9 mouse cellular contexts compared by ENCODE assay signal in the genomic region with DNA sequence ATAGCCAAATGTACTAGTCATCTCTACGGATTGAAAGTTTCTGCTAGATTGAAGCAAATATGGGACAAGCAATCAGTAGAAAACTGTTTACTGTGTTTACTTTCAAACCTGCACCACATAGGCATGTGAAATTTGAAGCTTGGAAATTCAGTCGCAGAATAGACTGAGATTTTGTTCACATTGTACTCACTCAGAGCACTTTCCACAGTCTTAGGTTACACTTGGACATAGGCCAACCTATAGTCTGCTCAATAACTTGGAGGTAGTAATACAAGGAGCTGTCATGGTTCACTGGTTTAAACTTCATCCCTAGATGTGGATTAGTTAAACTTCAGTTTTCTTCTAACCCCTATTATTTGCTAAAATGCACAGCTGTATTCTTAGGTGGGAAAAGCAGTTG. TPM values are rescaled to one million over a fixed set of nuclear protein-coding genes. Genes with fewer than 3 reads are reported as not detected.
DNase-seq lines count a peak whose midpoint lies in the region; ATAC-seq and TF ChIP-seq lines count a peak whose summit lies in the region.
"Had no signal": no experiment of that assay in that cellular context is flagged by ENCODE, and none has a peak within 500 bp of the region (broad histone marks: within the 10 kb centered on the region; RNA-seq: fewer than 3 reads in every experiment).

No protein-coding gene starts in this region.

- no peaks in the 10 kb centered on the region for H3K9me3 ChIP-seq in forebrain, embryonic 10.5 days
- no peaks in the 10 kb centered on the region for H3K9me3 ChIP-seq in forebrain, embryonic 11.5 days (ENCODE audit: control insufficient read depth, low read length)
- no peaks in the 10 kb centered on the region for H3K9me3 ChIP-seq in forebrain, embryonic 12.5 days
- H3K9me3 ChIP-seq in midbrain, embryonic 16.5 days (replicated peaks; ENCODE audit: control insufficient read depth, low read length, poor library complexity, severe bottlenecking) = no peaks in the 10 kb centered on the region
- H3K9me3 ChIP-seq: heart, embryonic 10.5 days had no signal

- ATAC-seq in forebrain, embryonic 11.5 days (replicated peaks; ENCODE audit: low FRiP score) = no peak
- ATAC-seq in forebrain, embryonic 12.5 days (ENCODE audit: low FRiP score) = no peak
- ATAC-seq in midbrain, embryonic 16.5 days = no peak

- H3K4me2 ChIP-seq in forebrain, embryonic 11.5 days (ENCODE audit: low read depth, low read length, severe bottlenecking) = no peak overlapping the region
- peak overlapping the region; percentile 77; the same call in 1 of the 2 replicates for H3K4me2 ChIP-seq in forebrain, embryonic 12.5 days
- no peak overlapping the region for H3K4me2 ChIP-seq in midbrain, embryonic 16.5 days (ENCODE audit: low read length)

- H3K9ac ChIP-seq in forebrain, embryonic 11.5 days (ENCODE audit: low read length) = no peak overlapping the region
- H3K9ac ChIP-seq in forebrain, embryonic 12.5 days = no peak overlapping the region
- no peak overlapping the region for H3K9ac ChIP-seq in midbrain, embryonic 16.5 days (ENCODE audit: low read depth, low read length)

- peaks cover 14% of the 10 kb centered on the region for H3K4me1 ChIP-seq in forebrain, embryonic 10.5 days
- no peaks in the 10 kb centered on the region for H3K4me1 ChIP-seq in forebrain, embryonic 11.5 days (replicated peaks; ENCODE audit: control insufficient read depth, insufficient read depth, low read length)
- no peaks in the 10 kb centered on the region for H3K4me1 ChIP-seq in forebrain, embryonic 12.5 days
- H3K4me1 ChIP-seq in midbrain, embryonic 16.5 days (ENCODE audit: control insufficient read depth, insufficient read depth, low read length) = peaks cover 11% of the 10 kb centered on the region
- H3K4me1 ChIP-seq: heart, embryonic 10.5 days had no signal

- H3K4me3 ChIP-seq in forebrain, embryonic 10.5 days = no peak overlapping the region
- H3K4me3 ChIP-seq in forebrain, embryonic 11.5 days (ENCODE audit: low read depth, low read length) = no peak overlapping the region
- peak overlapping the region; percentile 88; the same call in 1 of the 2 replicates for H3K4me3 ChIP-seq in layer of hippocampus, adult 2 months
- no peak overlapping the region; the same call in 1 of the 2 replicates for H3K4me3 ChIP-seq in forebrain, embryonic 12.5 days (replicated peaks)
- H3K4me3 ChIP-seq in midbrain, embryonic 16.5 days (ENCODE audit: low read depth, low read length) = peak overlapping the region; percentile 73; the same call in 1 of the 2 replicates

- no peak for TF ChIP-seq CTCF in layer of hippocampus, adult 2 months (conservative IDR thresholded peaks at IDR 0.05)

- peak overlapping the region; percentile 95; the same call in 1 of the 2 replicates for H3K27ac ChIP-seq in forebrain, embryonic 10.5 days
- H3K27ac ChIP-seq in forebrain, embryonic 11.5 days (ENCODE audit: low read depth, low read length) = no peak overlapping the region
- H3K27ac ChIP-seq in layer of hippocampus, adult 2 months = no peak overlapping the region
- H3K27ac ChIP-seq in forebrain, embryonic 12.5 days = no peak overlapping the region
- H3K27ac ChIP-seq in midbrain, embryonic 16.5 days (ENCODE audit: low read length) = no peak overlapping the region

- no peaks in the 10 kb centered on the region for H3K27me3 ChIP-seq in forebrain, embryonic 10.5 days (ENCODE audit: poor library complexity, severe bottlenecking)
- no peaks in the 10 kb centered on the region for H3K27me3 ChIP-seq in forebrain, embryonic 11.5 days (ENCODE audit: control insufficient read depth, insufficient read depth, low read length)
- no peaks in the 10 kb centered on the region for H3K27me3 ChIP-seq in forebrain, embryonic 12.5 days
- no peaks in the 10 kb centered on the region for H3K27me3 ChIP-seq in midbrain, embryonic 16.5 days (ENCODE audit: control insufficient read depth, insufficient read depth, low read depth, low read length)

- WGBS in forebrain, embryonic 10.5 days = 81% methylated on average over 2 of the region's 2 CpGs
- WGBS in forebrain, embryonic 11.5 days = 66% methylated on average over 2 of the region's 2 CpGs
- WGBS in forebrain, embryonic 12.5 days = 68% methylated on average over 2 of the region's 2 CpGs
- WGBS in midbrain, embryonic 16.5 days = 57% methylated on average over 2 of the region's 2 CpGs

- DNase-seq in forebrain, embryonic 10.5 days (ENCODE audit: extremely low spot score, low spot score) = no peak
- no peak for DNase-seq in forebrain, embryonic 11.5 days (ENCODE audit: low spot score)
- DNase-seq in layer of hippocampus, adult 2 months (ENCODE audit: low spot score in 2 of 2) = no peak
- DNase-seq in layer of hippocampus, adult 9-10 months (ENCODE audit: low spot score) = no peak
- DNase-seq in ovary, postnatal 14 days (ENCODE audit: low spot score) = no peak
- no peak for DNase-seq in layer of hippocampus, adult 11-12 months (ENCODE audit: low spot score)

- H3K36me3 ChIP-seq in forebrain, embryonic 10.5 days (replicated peaks) = peaks cover 6% of the 10 kb centered on the region; the same call in 1 of the 2 replicates
- H3K36me3 ChIP-seq in forebrain, embryonic 11.5 days (ENCODE audit: control insufficient read depth, insufficient read depth, low read length) = no peaks in the 10 kb centered on the region
- H3K36me3 ChIP-seq in forebrain, embryonic 12.5 days (replicated peaks) = no peaks in the 10 kb centered on the region
- no peaks in the 10 kb centered on the region for H3K36me3 ChIP-seq in midbrain, embryonic 16.5 days (ENCODE audit: control insufficient read depth, insufficient read depth, low read length)
- H3K36me3 ChIP-seq: heart, embryonic 10.5 days had no signal

RNA-seq across cellular contexts. Expression of gene Dsel, which starts 0.7 kb away (rescaled TPM):
- 8.5 and 8.6 TPM in 2 replicates for polyA plus RNA-seq in forebrain, embryonic 10.5 days (2016; fragmentation: Nextera tagmentation; extraction: Ambion mirVana)
- polyA plus RNA-seq in forebrain, embryonic 11.5 days (2014; fragmentation: Nextera tagmentation; extraction: Ambion mirVana) = 9.5 and 10.1 TPM in 2 replicates
- 10 to 100 TPM; 21.9 to 24.4 TPM for total RNA-seq in layer of hippocampus, adult 2 months (2021)
- polyA plus RNA-seq in forebrain, embryonic 12.5 days (2016; fragmentation: Nextera tagmentation; extraction: Ambion mirVana) = 10.9 and 11.8 TPM in 2 replicates
- 11.0 and 11.3 TPM in 2 replicates for polyA plus RNA-seq in midbrain, embryonic 16.5 days (2015; fragmentation: Nextera tagmentation; extraction: Ambion mirVana)

Comparison
In these comparisons a context has a peak if more than half of its experiments do, and no peak if none do; other contexts are left out.
1. H3K4me3 ChIP-seq: peak in layer of hippocampus, adult 2 months (single experiment) and midbrain, embryonic 16.5 days (single experiment); none in forebrain, embryonic 10.5 days (single experiment), forebrain, embryonic 11.5 days (single experiment) and forebrain, embryonic 12.5 days (single experiment).